Mouse (Mus musculus): ENCODE measurements at regions not wholly inside any gene's neighbourhood (a gene's known extent, or its start where the extent isn't known, plus 50 kb on each side); places are given as distances from the start of the nearest gene placed in this dataset.

- no peak for TF ChIP-seq CTCF (IDR thresholded peaks at IDR 0.05; ENCODE audit: extremely low read depth, insufficient read depth, low read length)
- no peak for TF ChIP-seq POLR2A (IDR thresholded peaks at IDR 0.05; ENCODE audit: extremely low read depth, insufficient read depth, low read length)
Observed at GRCm38 (mm10) chr10:92516886-92517285, 205.3 kb downstream of the Nedd1 start.

All from cortical plate, adult 2 months (tissue).